Mouse (Mus musculus): Measurements from ENCODE around the gene Elavl3. TPM values are rescaled to one million over a fixed set of nuclear protein-coding genes. Genes with fewer than 3 reads are reported as not detected.

Elavl3 gene
- not detected in 2 replicates for polyA plus RNA-seq (2015; fragmentation: Nextera tagmentation; extraction: Ambion mirVana)

DNA sequence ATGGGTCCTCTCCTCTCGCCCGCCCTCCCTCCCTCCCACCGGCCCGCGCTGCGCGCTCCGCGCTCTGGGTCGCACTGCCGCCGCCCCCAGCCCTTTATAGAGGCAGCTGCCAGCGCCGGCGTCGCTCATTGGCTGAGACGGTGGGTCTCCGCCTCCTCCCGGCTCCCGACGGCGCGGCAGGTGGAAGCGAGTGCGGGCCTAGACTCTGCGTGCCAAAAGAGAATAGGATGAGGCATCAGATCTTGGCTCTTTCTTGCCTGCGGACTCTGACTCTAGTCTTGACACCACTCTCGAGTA lies at the start of gene Elavl3:
Gene Elavl3 (minus strand): TSS at position 66 of the 297 bp plus-strand sequence.
- H3K4me2 ChIP-seq (ENCODE audit: low read depth, low read length), result peak within 1 kb of the TSS; percentile 55
- ATAC-seq (no peak), DNase-seq (no peak)
- peaks cover 28% of the 10 kb centered on the region for H3K4me1 ChIP-seq (ENCODE audit: insufficient read depth)
- WGBS (ENCODE audit: insufficient replicate concordance), result 6% methylated on average over 12 of the region's 28 CpGs
- H3K27ac ChIP-seq (ENCODE audit: low read depth), result no peak within 1 kb of the TSS
- H3K27me3 ChIP-seq (ENCODE audit: insufficient read depth, low read length), result peaks cover 73% of the 10 kb centered on the region
- H3K36me3 ChIP-seq (replicated peaks; ENCODE audit: insufficient read depth, low read length), result no peaks in the 10 kb centered on the region; the same call in 1 of the 2 replicates
- no peaks in the 10 kb centered on the region for H3K9me3 ChIP-seq (ENCODE audit: low read length)
- no peak within 1 kb of the TSS for H3K9ac ChIP-seq (replicated peaks)
- H3K4me3 ChIP-seq (ENCODE audit: low read depth, low read length), result peak within 1 kb of the TSS; percentile 36
- TF ChIP-seq CTCF (IDR thresholded peaks at IDR 0.05; ENCODE audit: low read depth) (no peak), EP300 (IDR thresholded peaks at IDR 0.05; ENCODE audit: low read depth) (no peak)

DNA sequence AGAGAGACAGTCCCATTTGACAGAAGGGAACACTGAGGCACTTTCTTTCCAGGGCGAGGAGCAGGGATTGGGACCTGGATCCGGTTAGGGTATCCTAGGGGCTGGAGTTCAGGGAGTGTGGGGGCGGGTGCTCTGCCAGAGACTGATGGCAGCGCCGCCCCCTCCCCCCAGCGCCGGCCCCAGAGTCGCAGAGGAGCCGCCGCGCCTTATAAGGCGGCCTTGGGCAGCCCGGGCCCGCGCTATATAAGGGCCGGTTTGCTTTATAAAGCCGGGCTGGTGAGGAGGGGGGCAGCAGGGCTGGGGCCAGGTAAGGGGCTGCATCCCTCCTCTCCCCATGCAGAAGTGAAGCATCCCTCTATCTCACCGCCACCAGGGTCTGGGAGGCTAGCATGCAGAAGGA lies 48.1 kb upstream of the Elavl3 start:
- H3K4me2 ChIP-seq (ENCODE audit: low read depth, low read length), result no peak overlapping the region
- 7% methylated on average over 17 of the region's 18 CpGs for WGBS (ENCODE audit: insufficient replicate concordance)
- DNase-seq (no peak), ATAC-seq (no peak)
- H3K36me3 ChIP-seq (replicated peaks; ENCODE audit: insufficient read depth, low read length), result no peaks in the 10 kb centered on the region
- no peaks in the 10 kb centered on the region for H3K9me3 ChIP-seq (ENCODE audit: low read length)
- peaks cover 4% of the 10 kb centered on the region; the same call in 1 of the 2 replicates for H3K4me1 ChIP-seq (ENCODE audit: insufficient read depth)
- peaks cover 25% of the 10 kb centered on the region for H3K27me3 ChIP-seq (ENCODE audit: insufficient read depth, low read length)
- TF ChIP-seq EP300 (IDR thresholded peaks at IDR 0.05; ENCODE audit: low read depth) (no peak), CTCF (IDR thresholded peaks at IDR 0.05; ENCODE audit: low read depth) (no peak)
- H3K9ac ChIP-seq (replicated peaks), result no peak overlapping the region
- no peak overlapping the region for H3K27ac ChIP-seq (ENCODE audit: low read depth)
- no peak overlapping the region for H3K4me3 ChIP-seq (ENCODE audit: low read depth, low read length)

DNA sequence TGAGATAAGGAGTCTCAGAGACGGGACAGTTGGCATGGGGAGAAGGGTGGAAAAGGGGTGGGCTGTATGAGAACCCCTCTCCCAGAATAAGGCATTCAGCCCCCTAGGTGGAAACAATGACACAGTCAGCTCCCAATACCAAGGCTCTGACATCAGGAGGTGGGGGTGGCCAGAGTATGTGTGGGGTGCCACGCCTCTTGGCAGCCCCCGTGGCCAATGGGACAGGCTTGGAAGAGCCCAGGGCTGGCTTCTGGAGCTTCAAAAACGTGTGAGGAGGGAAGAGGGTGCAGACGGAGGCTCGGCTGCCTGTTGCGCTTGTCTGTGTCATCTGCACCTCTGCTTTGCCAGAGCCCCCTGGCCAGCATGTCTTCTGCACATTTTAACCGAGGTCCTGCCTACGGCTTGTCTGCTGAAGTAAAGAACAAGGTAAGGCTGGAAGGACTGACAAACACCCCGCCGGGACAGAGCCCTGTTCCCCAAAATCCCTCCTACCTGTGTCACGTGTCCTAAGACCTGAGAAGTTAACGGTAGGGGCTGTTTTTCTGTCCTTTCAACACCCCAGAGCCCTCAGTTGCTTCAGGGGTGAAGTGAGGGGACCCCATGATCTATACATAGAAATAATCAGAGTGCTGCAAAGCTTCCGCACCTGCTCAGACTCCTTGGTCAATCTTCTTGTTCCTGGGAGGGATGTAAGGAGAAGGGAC lies 47.3 kb upstream of the Elavl3 start, which contains the start of gene Cnn1:
Gene Cnn1 (plus strand): TSS at position 224 of the 704 bp plus-strand sequence.
- Histone ChIP-seq H3K4me2 (ENCODE audit: low read depth, low read length) (no peak within 1 kb of the TSS), H3K27ac (ENCODE audit: low read depth) (no peak within 1 kb of the TSS), H3K27me3 (ENCODE audit: insufficient read depth, low read length) (peaks cover 25% of the 10 kb centered on the region), H3K9ac (replicated peaks) (no peak within 1 kb of the TSS), H3K4me1 (ENCODE audit: insufficient read depth) (peaks cover 4% of the 10 kb centered on the region; the same call in 1 of the 2 replicates), H3K36me3 (replicated peaks; ENCODE audit: insufficient read depth, low read length) (no peaks in the 10 kb centered on the region), H3K9me3 (ENCODE audit: low read length) (no peaks in the 10 kb centered on the region), H3K4me3 (ENCODE audit: low read depth, low read length) (no peak within 1 kb of the TSS)
- ATAC-seq, result peak; percentile 40; the same call in 1 of the 2 replicates
- TF ChIP-seq CTCF (IDR thresholded peaks at IDR 0.05; ENCODE audit: low read depth) (no peak), EP300 (IDR thresholded peaks at IDR 0.05; ENCODE audit: low read depth) (no peak)
- no peak for DNase-seq
- 8% methylated on average over 14 of the region's 14 CpGs for WGBS (ENCODE audit: insufficient replicate concordance)

DNA sequence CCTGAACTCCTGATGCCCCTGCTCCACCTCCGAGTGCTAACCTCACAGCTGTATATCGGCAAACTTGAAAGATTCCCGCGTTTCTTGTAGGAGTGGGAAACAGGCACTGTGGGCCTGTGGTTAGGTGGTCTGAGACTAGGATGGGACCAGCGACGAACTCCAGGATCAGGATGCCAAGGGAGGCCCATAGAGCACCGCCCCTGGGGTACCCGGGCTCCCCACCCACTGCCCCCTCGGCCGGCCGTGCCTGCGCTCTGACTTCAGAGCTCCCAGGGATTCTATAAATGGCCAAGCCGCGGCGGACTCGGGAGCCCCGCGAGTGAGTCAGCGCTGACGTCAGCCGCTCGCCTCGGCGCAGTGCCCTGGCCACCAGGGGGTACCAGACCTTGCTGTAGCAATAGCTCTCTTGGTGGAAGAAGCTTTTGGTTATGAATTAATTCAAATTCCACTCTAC lies 44.1 kb upstream of the Elavl3 start:
- peaks cover 25% of the 10 kb centered on the region for H3K27me3 ChIP-seq (ENCODE audit: insufficient read depth, low read length)
- ATAC-seq, result peak; percentile 89
- DNase-seq, result peak; percentile 90
- no peaks in the 10 kb centered on the region for H3K36me3 ChIP-seq (replicated peaks; ENCODE audit: insufficient read depth, low read length)
- under 1% methylated on average over 24 of the region's 24 CpGs for WGBS (ENCODE audit: insufficient replicate concordance)
- peaks cover 4% of the 10 kb centered on the region; the same call in 1 of the 2 replicates for H3K4me1 ChIP-seq (ENCODE audit: insufficient read depth)
- peak overlapping the region; percentile 64 for H3K9ac ChIP-seq (replicated peaks)
- no peaks in the 10 kb centered on the region for H3K9me3 ChIP-seq (ENCODE audit: low read length)
- H3K4me3 ChIP-seq (ENCODE audit: low read depth, low read length), result peak overlapping the region; percentile 36
- TF ChIP-seq EP300 (IDR thresholded peaks at IDR 0.05; ENCODE audit: low read depth) (no peak), CTCF (IDR thresholded peaks at IDR 0.05; ENCODE audit: low read depth) (peak; percentile 88)
- H3K4me2 ChIP-seq (ENCODE audit: low read depth, low read length), result peak overlapping the region; percentile 79
- no peak overlapping the region for H3K27ac ChIP-seq (ENCODE audit: low read depth)

DNA sequence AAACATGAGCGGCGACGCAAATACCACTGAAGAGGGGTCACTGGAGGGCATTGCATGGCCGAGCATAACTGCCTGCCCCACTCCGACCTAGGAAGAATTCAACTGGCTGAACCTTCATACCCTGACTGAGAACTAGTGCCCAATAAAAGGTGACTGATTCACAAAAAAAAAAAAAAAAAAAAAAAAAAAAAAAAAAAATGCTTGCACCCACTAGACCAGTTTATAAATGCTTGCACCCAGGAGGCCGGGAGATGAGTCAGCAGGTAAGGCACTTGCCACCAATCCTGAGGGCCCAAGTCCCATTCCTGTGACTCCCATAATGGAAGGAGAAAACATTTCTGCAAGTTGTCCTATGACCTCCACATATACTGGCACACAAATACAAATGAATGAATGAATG lies 40.9 kb upstream of the Elavl3 start:
- Histone ChIP-seq H3K4me3 (ENCODE audit: low read depth, low read length) (no peak overlapping the region), H3K9ac (replicated peaks) (no peak overlapping the region), H3K9me3 (ENCODE audit: low read length) (no peaks in the 10 kb centered on the region), H3K4me2 (ENCODE audit: low read depth, low read length) (no peak overlapping the region), H3K27me3 (ENCODE audit: insufficient read depth, low read length) (0 out of 2 replicates have a peak, but pooled peaks cover 3% of the 10 kb centered on the region), H3K36me3 (replicated peaks; ENCODE audit: insufficient read depth, low read length) (no peaks in the 10 kb centered on the region), H3K27ac (ENCODE audit: low read depth) (no peak overlapping the region), H3K4me1 (ENCODE audit: insufficient read depth) (peaks cover 4% of the 10 kb centered on the region; the same call in 1 of the 2 replicates)
- ATAC-seq (no peak), DNase-seq (no peak)
- no peak for TF ChIP-seq EP300 (IDR thresholded peaks at IDR 0.05; ENCODE audit: low read depth)
- no peak for TF ChIP-seq CTCF (IDR thresholded peaks at IDR 0.05; ENCODE audit: low read depth)
- WGBS (ENCODE audit: insufficient replicate concordance), result 78% methylated on average over 6 of the region's 6 CpGs

DNA sequence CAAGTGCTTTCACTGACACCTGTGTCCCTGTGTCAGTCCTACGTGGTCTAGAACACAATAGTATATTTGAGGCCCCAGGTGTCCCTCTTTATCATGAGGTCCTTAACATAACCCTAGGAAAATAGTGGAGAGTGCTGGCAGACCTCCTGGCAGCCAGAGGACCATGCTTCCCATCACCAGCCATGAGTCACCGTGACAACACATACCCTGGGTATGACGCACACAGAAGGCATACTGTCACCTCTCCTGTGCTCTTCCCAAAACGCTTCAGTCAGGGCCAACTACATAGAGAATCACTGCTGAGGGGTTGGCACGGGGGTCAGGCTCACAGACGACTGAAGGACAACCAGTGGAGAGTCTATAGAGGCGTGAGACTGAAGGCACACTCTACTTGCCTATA lies 38.2 kb upstream of the Elavl3 start:
- H3K4me2 ChIP-seq (ENCODE audit: low read depth, low read length), result no peak overlapping the region
- no peaks in the 10 kb centered on the region for H3K9me3 ChIP-seq (ENCODE audit: low read length)
- ATAC-seq (no peak), DNase-seq (no peak)
- TF ChIP-seq CTCF (IDR thresholded peaks at IDR 0.05; ENCODE audit: low read depth) (no peak), EP300 (IDR thresholded peaks at IDR 0.05; ENCODE audit: low read depth) (no peak)
- H3K9ac ChIP-seq (replicated peaks), result no peak overlapping the region
- 0 out of 2 replicates have a peak, but pooled peaks cover 3% of the 10 kb centered on the region for H3K27me3 ChIP-seq (ENCODE audit: insufficient read depth, low read length)
- H3K27ac ChIP-seq (ENCODE audit: low read depth), result no peak overlapping the region
- H3K4me3 ChIP-seq (ENCODE audit: low read depth, low read length), result no peak overlapping the region
- no peaks in the 10 kb centered on the region for H3K36me3 ChIP-seq (replicated peaks; ENCODE audit: insufficient read depth, low read length)
- 82% methylated on average over 7 of the region's 7 CpGs for WGBS (ENCODE audit: insufficient replicate concordance)
- H3K4me1 ChIP-seq (ENCODE audit: insufficient read depth), result 0 out of 2 replicates have a peak, but pooled peaks cover 6% of the 10 kb centered on the region

All from liver, postnatal 0 days (tissue).